In the genomic region with DNA sequence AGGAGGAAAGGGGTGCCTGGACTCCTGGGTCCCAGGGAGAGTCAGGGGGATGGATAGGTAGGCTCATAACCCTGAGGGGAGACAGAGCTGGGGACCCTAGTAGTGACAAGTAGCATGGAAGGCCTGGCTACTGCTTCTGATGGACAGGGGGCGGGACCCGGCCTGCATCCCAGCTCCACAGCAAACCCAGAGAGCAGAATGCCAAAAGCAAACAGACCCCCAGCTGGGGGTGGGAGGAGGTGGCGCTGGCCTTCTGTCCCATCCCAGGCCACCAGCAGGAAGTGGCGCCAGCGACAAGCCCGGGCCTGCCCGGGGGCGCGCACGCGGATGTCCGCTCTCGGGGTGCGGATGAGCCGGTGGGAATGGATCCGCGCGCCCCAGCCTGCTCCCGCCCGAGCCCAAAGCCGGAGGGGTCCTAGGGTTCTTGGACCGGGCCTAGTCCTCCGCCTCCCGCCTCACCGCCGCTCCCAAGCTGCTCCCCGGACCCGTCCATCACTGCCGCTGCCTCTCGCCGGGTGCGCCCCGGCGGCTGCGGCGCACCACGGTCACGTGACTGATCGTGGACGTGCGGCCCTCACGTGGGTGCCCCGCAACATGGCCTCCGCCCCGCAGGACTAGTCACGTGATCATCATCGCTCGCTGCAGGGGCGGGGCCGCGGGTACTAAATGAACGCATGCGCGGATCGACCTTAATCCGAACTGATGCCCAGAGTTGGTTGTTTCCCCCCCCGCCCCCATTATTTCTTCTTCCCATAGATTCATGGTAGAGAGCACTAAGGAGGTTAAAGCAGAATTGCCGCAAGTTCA, we compare ENCODE assay signal across 8 mouse cellular contexts. TPM values are rescaled to one million over a fixed set of nuclear protein-coding genes. Genes with fewer than 3 reads are reported as not detected.
A peak's percentile ranks its signal among the peaks of the same experiment; 100 is the strongest.
DNase-seq lines count a peak whose midpoint lies in the region; ATAC-seq lines count a peak whose summit lies in the region.

A gene (minus strand): TSS at position 616 of the 807 bp plus-strand sequence.

- peaks cover 49% of the 10 kb centered on the region for H3K79me2 ChIP-seq in macrophage (ENCODE audit: inconsistent target)

- no peaks in the 10 kb centered on the region for H3K9me3 ChIP-seq in hindbrain, embryonic 16.5 days (ENCODE audit: control insufficient read depth, low read length)

- peak within 1 kb of the TSS; percentile 80 for H3K4me3 ChIP-seq in hindbrain, embryonic 16.5 days (ENCODE audit: low read length)
- H3K4me3 ChIP-seq in macrophage (ENCODE audit: inconsistent target): peak within 1 kb of the TSS; percentile 93

- H3K9ac ChIP-seq in hindbrain, embryonic 16.5 days (ENCODE audit: low read depth, low read length): peak within 1 kb of the TSS; percentile 90

- H3K4me2 ChIP-seq in hindbrain, embryonic 16.5 days (ENCODE audit: low read length): peak within 1 kb of the TSS; percentile 92

- peak; percentile 93 for DNase-seq in T-cell, adult 2 months (ENCODE audit: low spot score)
- peak; percentile 98 to 99 for DNase-seq in cerebellum, postnatal 36 days
- peak; percentile 96 for DNase-seq in gastrocnemius, adult 18-20 months (ENCODE audit: low spot score)
- DNase-seq in left cerebral cortex, adult 18-20 months (ENCODE audit: low spot score in 2 of 2): peak; percentile 96
- DNase-seq in right cerebral cortex, adult 18-20 months: peak; percentile 96
- DNase-seq in urinary bladder, postnatal 10 days (ENCODE audit: low spot score): peak; percentile 84

- H3K36me3 ChIP-seq in hindbrain, embryonic 16.5 days (ENCODE audit: control insufficient read depth, insufficient read depth, low read length): peaks cover 4% of the 10 kb centered on the region
- peaks cover 32% of the 10 kb centered on the region; the same call in 1 of the 2 replicates for H3K36me3 ChIP-seq in macrophage (ENCODE audit: inconsistent target)

- peak within 1 kb of the TSS; percentile 81 for H3K27ac ChIP-seq in hindbrain, embryonic 16.5 days (ENCODE audit: low read depth, low read length)
- H3K27ac ChIP-seq in macrophage: peak within 1 kb of the TSS; percentile 95

- whole genome bisulfite sequencing in hindbrain, embryonic 16.5 days: under 1% methylated on average over 39 of the region's 58 CpGs
- WGBS in macrophage (ENCODE audit: missing documents): under 1% methylated on average over 56 of the region's 58 CpGs

- H3K27me3 ChIP-seq in hindbrain, embryonic 16.5 days (replicated peaks; ENCODE audit: control insufficient read depth, insufficient read depth, low read length): no peaks in the 10 kb centered on the region

- ATAC-seq in hindbrain, embryonic 16.5 days: peak; percentile 66

- peaks cover 17% of the 10 kb centered on the region for H3K4me1 ChIP-seq in hindbrain, embryonic 16.5 days (ENCODE audit: control insufficient read depth, insufficient read depth, low read depth, low read length)

RNA-seq across cellular contexts. Expression of the gene that starts here (rescaled TPM):
- 10 to 100 TPM; 14.2 to 16.6 TPM for total RNA-seq in gastrocnemius, adult 18-20 months (2021)
- polyA plus RNA-seq in hindbrain, embryonic 16.5 days (2015; fragmentation: Nextera tagmentation; extraction: Ambion mirVana): 226 and 242 TPM in 2 replicates
- 10 to 100 TPM; 55.2 to 59.3 TPM for total RNA-seq in left cerebral cortex, adult 18-20 months (2021)
- 100 to 1,000 TPM in 21 of 26 experiments, 10 to 100 TPM in 5; 69.8 to 213 (median 134) TPM for total RNA-seq in macrophage (2018; cell fraction: chromatin; rRNA removed)
- 100 to 1,000 TPM; 144 to 214 (median 171) TPM for total RNA-seq in macrophage (2018; cell fraction: cytosol; rRNA removed)
- 100 to 1,000 TPM; 106 to 261 (median 170) TPM for total RNA-seq in macrophage (2018; cell fraction: nucleus; rRNA removed)
- 72.6 to 246 TPM (median 245 TPM) in 3 replicates for polyA plus RNA-seq in macrophage (2018)

Comparison
In these comparisons a context has a peak if more than half of its experiments do, and no peak if none do; other contexts are left out.
1. Peak in every context shown above with its lines: DNase-seq, ATAC-seq, H3K4me3 ChIP-seq and H3K27ac ChIP-seq.